Mouse (Mus musculus) heart, postnatal 4 days (tissue): ENCODE data around the gene Gm49661. TPM values are rescaled to one million over a fixed set of nuclear protein-coding genes. Genes with fewer than 3 reads are reported as not detected.

ENCODE experiments used
- DNase-seq: peaks from one replicate; pipeline ENCODE4 v3.0.0; 2021
- total RNA-seq, 2 experiments: library from RNA; stranded (reverse); gene quantifications; 2 replicates each; pipeline ENCODE4 v1.2.3; 2021

Gm49661 gene
- 1 to 10 TPM in 1 of 2 experiments, not detected in 1; 1.5 TPM for total RNA-seq

- peak; percentile 80 for DNase-seq
These were observed at the start of gene Gm49661, which contains the start of the genes Prdx2 and Rnaseh2a for GRCm38 (mm10) chr8:84969241-84970134. Gm49661 (minus strand) TSS chr8:84969433. Prdx2 (plus strand) TSS chr8:84969587. Rnaseh2a (minus strand) TSS chr8:84969767.

GRCm38 (mm10) chr8:85017209-85017608 is 48.0 kb upstream of the Gm49661 start:
- no peak for DNase-seq

DNA sequence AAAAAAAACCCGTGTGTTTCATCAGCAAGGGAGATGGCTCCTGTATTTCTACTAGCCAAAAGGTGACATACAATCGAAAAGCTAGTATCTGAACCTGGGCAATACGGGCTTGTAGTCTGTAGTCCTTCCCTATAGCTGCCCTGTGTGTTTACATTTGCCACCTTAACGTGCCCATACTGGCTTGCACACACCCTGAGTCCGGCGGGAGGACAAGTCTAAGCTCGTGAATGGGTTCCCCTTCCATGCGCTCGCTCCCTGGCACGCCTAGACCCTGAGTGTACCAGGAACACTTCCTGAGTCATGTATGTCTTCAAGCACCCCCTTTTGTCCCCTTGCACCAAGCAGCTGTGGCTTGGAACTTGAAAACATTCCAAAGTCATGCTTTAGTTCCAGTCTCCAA is 47.5 kb upstream of the Gm49661 start:
- DNase-seq: no peak

DNA sequence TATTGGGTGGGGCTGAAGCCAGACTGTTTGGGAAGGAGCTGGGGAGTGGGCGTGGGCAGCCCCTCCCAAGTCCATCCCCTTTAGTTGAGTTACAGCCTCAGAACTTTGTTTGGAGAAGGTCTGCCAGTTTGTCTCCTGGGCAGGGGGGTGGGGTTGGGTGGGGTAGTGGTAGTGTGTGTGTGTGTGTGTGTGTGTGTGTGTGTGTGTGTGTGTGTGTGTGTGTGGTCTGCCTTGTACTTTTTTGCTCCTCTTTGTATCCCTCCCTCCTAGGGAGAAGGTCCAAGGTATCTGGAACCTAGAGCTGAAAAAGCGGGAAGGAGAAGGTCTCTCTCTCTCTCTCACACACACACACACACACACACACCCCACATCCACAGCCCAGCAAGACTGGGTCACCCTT is 45.2 kb upstream of the Gm49661 start, which contains the start of gene Best2:
Gene Best2 (minus strand): TSS at position 101 of the 400 bp plus-strand sequence.
- no peak for DNase-seq

- peak; percentile 75 for DNase-seq
These were observed 44.1 kb upstream of the Gm49661 start for GRCm38 (mm10) chr8:85013230-85013840.

- no peak for DNase-seq
These were observed 42.0 kb upstream of the Gm49661 start for GRCm38 (mm10) chr8:85011242-85011641.

- DNase-seq: peak; percentile 66
These were observed 38.5 kb upstream of the Gm49661 start for GRCm38 (mm10) chr8:85007686-85008085.

DNA sequence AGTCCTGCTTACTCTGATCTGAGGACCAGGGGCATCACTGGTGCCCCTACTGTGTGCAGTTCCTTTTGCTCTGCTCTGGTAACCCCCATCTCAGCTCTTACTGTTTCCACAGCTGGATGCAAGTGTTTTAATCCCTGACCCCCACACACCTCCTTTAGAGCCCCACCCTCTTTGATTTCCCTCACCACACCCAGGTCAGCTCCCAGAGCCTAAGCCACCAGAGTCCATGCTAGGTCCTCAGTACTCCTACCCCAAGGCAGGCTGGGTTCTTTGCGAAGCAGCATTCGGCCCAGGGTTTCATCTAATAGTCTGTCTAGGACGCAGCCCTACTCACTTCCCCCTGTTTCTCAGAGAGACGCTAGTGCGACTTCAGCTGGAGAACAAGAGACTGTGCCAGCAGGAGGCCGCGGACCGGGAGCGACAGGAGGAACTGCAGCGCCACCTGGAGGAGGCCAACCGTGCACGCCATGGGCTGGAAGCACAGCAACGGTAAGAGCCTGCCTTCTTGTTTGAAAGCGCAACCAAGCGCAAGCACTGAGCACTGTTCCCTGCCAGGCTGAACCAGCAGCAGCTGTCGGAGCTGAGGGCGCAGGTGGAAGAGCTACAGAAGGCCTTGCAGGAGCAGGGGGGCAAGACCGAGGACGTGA is 28.5 kb upstream of the Gm49661 start:
- DNase-seq: peak; percentile 94

DNA sequence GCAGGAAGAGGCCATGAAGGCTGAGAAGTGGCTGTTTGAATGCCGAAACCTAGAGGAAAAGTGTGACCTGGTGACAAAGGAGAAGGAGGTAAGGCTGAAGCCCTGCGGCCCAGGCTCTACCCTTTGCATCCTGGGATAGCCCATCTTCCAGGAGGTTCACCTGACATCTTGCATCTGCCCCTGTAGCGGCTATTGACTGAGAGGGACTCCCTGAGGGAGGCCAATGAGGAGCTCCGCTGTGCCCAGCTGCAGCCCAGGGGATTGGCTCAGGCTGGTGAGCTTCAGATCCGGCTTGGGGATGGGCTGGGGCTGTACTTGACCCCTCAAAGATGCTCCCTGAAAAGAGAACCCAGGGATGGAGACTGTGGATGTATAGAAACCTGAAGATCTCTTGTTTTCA is 27.7 kb upstream of the Gm49661 start:
- no peak for DNase-seq

GRCm38 (mm10) chr8:84995680-84996079 is 26.4 kb upstream of the Gm49661 start:
- no peak for DNase-seq

DNA sequence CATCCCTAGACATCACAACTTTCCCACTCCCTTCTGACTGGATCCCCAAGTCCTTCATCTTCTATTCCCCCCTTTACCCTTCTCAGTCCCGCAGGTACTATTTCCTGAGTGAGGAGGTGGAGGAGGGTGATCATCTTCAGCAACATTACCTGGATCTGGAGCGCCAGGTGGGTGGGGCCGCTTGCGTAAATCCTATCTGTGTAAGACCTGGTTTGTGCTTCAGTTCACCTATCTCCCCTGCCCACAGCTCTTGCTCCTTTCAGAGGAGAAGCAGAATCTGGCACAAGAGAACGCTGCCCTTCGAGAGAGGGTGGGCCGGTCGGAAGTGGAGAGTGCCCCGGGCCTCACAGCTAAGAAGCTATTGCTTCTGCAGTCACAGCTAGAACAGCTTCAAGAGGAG is 25.1 kb upstream of the Gm49661 start:
- no peak for DNase-seq

DNA sequence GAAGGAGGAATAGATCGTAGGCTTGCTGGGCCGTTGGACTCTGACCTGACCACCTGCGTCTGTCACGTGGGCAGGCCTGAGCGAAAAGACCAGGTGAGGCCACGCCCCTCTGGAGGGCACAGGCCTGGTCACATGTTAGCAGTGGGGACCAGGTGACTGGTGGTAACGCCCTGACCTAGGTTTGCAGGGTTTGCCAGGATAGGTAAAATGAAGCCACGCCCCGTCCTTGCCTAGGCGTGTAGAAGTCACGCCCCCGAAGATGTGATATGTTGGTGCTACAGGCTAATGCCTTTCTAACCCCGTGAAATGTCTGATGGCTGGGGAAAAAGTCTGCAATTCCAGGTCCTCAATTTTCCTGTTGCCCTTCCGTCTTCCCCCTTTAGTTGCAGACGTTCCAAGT is 21.6 kb upstream of the Gm49661 start:
- peak; percentile 42 for DNase-seq

- peak; percentile 99 for DNase-seq
These were observed 21.1 kb upstream of the Gm49661 start, which contains the start of gene Hook2 for GRCm38 (mm10) chr8:84990349-84990748. Hook2 (plus strand) TSS chr8:84990603.

DNA sequence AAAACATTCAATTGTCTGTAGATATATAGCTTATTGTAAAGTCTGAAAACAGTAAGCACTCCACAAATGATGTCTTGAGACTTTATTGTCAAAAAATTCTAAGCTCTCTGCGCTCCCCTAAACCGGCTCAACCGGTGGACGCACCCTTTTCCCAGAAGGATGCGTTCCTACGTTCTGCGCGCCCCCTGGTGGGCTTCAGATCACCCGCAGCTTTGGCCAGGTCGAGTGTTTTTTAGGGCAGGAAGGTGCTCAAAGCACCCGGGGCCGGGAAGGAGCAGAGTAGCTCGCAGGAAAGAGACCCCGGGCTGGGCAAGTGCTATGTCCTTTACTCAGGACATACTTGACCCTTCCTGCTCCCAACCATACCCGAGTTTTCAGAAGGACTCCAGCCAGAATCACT is 20.6 kb upstream of the Gm49661 start:
- DNase-seq: peak; percentile 97

DNA sequence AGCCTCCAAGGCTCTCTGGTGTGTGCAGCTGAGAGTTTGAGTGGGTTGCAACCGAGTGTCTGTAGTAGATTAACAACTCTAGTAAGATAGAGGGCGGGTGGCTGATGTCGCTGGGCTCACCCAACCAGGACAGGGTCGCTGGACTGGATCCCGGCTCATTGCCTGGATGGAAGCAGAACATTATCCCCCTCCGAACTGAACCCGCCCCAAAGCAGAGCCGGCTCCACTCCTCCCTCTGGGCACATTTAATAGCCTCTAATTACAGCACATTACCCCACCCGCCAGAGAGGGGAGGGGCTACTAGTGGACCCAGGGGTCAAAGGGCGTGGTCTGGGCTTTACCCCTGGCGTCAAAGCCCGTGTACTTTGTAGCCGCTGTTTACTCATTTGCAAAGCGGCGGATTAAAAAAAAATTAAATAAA is 20.1 kb upstream of the Gm49661 start:
- DNase-seq: peak; percentile 57

DNA sequence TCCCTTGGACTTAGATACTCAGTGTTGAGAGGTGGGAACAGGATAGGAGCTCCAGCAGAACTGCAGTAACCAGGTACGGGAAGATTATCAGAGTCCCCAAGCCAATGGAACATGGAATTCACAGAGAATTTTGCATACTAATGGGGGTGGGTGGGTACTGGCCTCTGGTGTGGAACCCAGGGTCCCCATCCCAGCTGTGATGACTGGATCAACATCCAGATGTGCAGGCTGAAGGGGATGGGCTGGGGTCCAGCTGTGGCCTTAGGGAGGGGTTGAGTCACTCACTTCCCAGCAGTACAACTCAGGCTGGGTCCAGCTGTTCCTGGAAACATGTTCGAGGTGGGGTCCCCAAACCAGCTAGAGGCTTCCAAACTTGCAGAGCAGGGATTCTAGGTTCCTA is 18.7 kb upstream of the Gm49661 start:
- peak; percentile 65 for DNase-seq

- DNase-seq: no peak
These were observed 18.2 kb upstream of the Gm49661 start for GRCm38 (mm10) chr8:84987388-84987787.

DNA sequence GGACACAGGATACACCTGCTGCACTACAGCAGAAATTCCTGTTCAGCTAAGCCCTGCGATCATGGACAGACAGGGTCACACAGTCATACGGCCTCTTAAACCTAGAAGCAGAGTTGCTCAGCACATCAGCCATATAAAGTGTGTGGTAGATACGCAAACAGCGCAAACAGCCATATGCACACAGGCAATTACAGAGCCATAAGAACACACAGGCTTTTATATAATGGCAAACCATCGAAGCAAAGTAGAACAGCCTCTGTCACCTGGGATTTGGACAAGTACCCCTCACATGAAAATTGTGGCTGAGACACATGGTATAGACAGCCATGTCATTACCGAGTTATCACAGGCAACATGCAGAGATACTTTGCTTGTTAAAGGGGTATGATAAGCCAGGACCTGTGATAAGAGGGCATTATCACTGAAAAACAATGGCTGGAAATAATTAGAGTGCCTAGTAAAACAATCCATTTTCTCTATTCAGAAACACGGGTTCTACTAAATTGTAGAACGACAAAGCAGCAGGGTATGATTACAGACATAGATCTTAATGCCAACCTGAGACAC is 17.2 kb upstream of the Gm49661 start:
- DNase-seq: no peak

- peak; percentile 89 for DNase-seq
These were observed 16.6 kb upstream of the Gm49661 start for GRCm38 (mm10) chr8:84985684-84986378.

DNA sequence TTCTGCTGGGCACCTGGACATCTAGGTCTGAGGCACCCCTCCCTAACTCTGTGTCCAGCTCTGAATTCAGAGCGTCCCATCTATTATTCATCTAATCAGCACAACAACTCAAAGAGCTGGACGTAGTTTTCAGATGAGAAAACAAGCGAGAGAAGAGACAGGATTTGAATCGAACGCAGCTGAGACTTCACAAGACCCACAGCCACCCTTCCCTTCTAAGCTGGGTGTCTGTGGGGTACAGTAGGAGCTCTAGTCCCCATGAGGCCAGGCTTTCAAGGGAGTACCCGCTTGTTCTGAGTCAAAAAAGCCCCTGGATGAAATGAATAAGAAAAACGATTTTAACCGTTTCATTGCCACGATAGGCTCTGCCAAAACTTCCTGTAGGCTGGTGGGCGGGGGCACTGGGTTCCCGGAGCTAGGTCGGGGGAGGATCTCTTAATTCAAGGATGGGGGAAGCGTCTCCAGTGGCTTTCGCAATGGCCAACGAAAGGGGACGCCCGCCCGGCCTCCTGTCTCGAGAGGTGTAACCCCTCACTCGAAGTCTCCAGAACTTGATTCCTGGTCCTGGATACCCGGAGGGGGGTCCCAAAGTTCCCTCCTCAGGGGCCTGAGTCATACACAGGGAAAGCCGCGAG is 15.9 kb upstream of the Gm49661 start:
- no peak for DNase-seq

GRCm38 (mm10) chr8:84984294-84985048 is 15.2 kb upstream of the Gm49661 start:
- DNase-seq: peak; percentile 48
